Mouse (Mus musculus): ENCODE results near the gene Agap2.
A peak's percentile ranks its signal among the peaks of the same experiment; 100 is the strongest.

Gene Agap2

DNA sequence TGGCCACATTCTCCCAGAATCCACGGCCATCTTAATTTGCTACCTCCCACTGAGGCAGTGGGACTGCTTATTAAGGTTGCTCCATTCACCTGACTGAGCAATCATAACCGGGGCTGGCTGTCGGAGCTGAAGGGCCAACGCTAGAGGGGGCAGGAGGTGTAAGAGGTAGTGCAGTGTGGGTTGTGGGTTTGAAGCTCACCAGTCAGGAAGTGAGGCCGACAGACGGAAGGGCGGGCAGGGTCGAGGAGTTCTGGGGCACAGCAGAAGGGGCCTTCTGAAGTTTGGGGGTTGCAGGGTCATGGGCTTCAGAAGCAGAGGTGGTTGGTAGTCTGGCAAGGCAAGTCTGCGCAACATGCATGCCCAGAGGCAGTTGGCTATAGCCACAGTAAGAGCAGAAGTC lies at the start of gene Agap2:
TSS of gene Agap2 (plus strand) at position 205 of the 400 bp plus-strand sequence.
- no peak for DNase-seq

DNA sequence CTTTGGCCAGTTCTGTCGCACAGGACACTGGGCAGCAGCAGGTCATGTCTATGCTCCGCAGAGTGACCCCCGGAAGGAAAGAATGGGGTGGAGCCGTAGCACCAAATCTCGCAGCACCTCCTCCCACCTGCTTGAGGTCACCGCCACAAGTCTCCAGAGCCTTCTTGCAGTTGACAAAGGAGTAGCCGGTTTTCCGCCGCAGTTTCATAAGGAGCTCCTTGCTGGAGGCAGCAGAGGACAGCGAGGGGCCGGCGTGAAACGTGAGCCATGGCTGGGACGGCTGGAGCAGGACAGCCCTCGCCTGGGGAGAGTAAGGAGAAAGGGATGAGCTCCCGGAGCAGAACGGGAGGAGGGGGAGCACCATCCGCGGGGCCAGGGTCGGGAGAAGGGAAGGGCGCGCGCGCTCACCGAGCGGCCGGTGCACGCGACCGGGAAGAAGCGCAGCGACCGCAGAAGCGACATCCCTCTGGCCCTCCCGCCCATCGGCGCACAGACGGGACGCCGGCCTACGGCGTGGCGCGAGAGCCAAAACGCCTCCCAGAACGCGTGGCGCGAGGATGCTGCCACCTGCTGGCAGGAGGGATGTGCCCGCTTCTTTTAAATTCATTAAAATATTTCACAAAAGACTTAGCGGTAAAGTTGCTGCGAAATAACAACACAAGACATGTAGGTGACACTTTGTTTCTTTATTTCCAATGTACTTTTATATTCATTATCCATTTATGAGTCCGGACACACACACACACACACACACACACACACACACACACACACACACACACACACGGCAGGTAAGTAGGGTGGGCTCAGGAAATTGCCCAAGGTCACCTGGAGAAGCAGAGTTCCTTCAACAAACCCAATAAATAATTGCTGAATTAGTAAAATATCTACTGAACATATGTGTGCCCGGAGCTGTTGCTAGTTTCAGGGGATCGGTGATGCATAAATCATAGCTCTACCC lies 44.5 kb upstream of the Agap2 start, which contains the start of gene Tsfm:
TSS of gene Tsfm (minus strand) at position 505 of the 961 bp plus-strand sequence.
- peak; percentile 98 for DNase-seq

DNA sequence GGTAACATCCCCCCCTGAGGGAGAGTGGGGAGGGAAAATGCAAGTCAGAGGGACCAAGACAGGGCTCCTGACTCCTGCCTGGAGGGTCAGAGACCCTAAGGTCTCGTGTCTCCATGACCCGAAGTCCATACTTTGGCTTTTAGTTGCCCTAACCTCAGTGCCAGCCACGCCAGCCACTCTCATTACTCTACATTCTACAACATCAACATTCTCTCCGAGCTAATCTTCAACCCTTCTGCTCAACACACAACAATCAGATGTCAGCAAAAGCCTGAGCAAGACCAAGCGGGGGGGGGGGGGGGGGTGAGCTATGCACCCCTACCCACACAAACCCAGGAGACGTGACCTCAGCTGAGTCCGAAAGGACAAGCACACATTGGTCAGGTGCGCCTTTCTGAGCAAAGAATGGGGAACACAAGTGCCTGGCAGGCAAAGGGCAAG lies 41.8 kb upstream of the Agap2 start:
- no peak for DNase-seq

DNA sequence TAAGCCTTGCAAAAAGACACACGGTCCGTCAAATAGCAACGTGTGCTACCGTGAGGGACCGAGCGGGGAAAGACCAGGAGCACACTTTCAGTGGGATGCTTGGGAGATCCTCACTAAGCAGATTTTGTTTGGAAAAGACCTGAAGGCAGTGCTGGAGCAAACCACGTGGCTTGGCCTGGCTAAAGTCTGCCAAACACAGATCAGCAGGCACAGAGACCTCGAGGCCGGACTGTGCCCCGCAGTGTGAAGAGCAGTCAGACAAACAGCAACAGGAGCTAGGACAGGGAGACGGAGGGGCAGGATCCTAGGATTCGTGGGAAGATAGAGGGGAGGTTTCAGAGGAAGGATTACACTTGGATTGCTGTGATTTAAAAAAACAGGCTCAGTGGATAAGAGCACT lies 38.8 kb upstream of the Agap2 start:
- no peak for DNase-seq

DNA sequence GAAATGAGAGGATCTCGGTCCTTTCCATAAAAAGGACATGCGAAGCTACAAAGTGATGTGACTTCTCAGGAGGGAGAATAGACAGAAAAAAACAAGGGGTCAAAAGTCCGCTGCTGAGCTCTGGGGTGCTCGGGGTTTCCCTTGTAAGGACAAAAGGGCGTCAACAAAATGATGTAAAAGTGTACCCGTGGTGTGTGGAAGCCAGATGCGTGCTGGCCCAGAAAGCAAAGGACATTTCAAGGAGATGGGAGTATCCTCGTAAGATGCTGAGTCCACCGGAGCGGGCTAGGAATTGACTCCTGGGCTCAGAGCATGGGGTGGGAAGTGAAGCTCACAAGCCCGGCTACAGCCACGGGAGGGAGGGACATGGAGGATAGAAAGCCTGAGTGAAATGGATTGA lies 37.4 kb upstream of the Agap2 start:
- DNase-seq, result no peak

DNA sequence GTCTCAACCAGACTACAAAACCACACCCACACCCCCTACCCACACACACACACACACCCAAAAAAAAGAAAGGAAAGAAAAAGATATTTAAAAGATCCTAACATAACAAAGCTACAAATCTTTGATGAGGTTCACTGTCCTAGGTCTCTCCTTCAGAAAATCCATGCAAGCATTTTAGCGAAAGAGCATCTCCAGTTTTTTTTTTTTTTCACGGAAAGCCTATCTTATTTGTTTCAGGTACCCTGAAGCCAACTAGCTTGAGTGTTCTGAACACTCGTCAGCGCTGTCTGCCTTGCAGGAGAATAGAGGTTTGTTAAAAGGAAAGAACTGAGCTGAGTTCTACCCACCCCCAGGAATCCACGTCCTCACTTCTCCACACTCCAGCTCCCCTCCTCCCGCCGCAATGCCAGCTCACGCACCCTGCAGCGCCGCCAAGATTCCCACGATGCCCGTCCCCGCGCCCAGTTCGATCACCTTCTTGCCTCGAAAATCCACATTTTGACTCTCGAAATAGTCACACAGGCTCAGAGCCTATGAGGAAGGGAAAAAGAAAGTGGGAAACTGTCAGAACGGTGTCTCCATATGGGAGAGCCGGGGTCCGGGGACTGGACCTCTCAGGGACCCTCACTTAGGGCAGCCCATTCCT lies 34.4 kb upstream of the Agap2 start:
- no peak for DNase-seq

DNA sequence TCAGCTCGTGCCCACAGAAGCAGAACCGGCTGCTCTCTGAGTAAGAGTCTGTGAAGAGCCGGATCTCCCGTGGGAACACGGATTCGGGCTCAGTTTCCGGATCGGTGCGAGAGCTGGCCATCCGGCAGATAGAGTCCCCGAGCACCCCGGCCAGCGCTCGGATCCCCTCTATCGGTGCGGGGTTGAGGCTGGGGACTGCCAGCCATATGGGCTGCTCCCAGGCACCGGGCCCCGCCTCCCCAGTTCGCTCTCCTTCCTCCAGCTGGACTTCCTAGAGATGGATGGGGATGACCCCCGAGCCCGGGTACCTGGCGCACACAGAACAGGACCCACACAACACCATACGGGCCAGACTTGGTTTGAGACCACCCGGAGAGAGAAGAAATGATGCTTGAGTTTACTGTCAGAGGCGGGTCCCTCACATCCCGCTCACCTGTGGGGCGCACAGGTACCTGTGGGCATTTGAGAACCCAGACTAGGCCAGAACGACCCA lies 33.8 kb upstream of the Agap2 start, which contains the start of the genes Mettl1 and Eef1akmt3:
TSS of gene Mettl1 (plus strand) at position 141 of the 493 bp plus-strand sequence.
TSS of gene Eef1akmt3 (minus strand) at position 240 of the 493 bp plus-strand sequence.
- DNase-seq, result peak; percentile 40

DNA sequence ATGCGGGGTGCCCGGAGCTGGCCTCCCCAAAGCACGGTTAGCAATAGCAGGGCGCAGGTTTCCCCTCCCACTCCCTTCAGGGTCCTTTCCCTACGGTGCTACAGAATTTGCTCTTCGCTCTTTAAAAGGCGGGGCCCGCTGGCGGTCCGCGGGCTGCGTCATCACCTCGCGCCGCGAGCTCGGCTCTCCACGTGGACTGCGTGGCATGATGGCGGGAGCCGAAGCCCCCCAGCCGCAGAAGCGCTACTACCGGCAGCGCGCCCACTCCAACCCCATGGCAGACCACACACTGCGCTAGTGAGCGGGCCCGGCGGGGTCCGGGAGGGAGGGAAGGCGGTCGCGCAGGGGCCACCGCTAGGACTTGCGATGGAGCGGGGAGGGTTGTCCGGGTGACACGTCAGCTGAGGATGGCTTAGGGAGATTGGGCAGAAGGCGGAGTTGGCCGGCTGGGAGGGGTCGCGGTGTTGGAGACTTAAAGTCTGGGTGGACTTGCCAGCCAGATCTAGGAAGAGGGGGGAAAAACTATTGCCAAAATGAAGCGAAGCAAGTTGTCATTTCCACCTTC lies 33.2 kb upstream of the Agap2 start:
- DNase-seq, result peak; percentile 91

DNA sequence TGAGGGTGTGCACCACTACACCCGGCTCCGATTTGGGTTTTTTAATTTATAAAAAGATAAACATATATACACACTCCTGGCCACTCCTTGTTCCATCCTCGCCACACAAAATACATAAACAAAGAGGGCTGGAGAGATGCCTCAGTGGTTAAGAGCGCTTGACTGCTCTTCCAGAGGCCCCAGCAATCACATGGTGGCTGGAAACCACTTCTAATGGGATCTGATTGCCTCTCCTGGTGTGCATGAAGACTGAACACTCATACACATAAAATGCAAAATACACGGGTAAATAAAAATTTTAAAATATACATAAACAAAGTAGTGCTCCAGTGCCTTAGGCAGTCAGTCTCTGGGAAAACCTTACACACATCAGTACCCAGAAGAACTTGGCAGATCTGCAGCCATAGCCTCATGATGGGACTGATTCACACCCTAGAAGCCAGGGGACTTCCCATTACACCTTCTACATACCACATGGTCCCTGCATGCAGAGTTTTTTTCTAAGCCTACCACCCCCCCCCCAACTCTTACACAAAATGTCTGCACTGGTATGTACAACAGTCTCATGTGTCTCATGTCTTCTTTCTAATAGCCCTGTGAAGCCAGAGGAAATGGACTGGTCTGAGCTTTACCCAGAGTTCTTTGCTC lies 32.5 kb upstream of the Agap2 start:
- no peak for DNase-seq

DNA sequence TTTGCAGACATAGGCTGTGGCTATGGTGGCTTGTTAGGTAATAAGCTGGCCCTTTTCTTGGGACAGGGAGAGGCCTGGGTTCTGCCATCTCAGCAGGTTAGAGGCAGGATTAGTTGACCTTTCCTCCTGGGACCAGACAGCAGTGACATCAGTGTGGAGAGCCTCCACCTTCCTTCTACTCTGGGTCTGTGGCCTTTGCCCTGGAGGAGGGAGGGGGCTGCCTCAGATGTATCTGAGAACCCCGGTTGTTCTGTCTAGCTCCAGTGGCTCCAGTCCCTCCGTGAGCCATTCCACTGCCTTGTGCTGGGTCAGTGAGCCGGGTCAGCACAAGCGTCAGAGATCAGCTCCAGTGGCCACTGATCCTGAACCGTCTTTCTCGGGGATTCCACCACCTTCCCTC lies 31.9 kb upstream of the Agap2 start:
- no peak for DNase-seq

DNA sequence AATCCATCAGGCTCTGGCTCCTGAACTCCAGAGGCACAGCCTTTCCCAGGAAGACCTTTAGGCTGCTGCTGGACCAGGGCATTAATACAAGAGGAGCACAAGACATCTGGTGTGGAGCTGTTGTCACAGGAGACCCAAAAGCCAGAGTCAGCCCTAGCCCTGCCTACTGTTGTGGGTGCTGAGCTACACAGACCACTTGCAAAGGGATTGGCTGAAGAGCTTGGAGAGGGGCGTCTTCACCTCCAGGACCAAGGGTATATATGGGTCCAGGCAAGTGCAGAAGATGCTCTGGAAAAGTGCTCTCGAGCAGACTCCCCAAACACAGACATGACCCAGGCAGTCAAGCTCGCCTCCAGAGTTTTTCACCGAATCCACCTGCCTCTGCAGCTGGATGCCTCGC lies 27.1 kb upstream of the Agap2 start, which contains the start of gene Cyp27b1:
TSS of gene Cyp27b1 (plus strand) at position 297 of the 400 bp plus-strand sequence.
- DNase-seq, result no peak

DNA sequence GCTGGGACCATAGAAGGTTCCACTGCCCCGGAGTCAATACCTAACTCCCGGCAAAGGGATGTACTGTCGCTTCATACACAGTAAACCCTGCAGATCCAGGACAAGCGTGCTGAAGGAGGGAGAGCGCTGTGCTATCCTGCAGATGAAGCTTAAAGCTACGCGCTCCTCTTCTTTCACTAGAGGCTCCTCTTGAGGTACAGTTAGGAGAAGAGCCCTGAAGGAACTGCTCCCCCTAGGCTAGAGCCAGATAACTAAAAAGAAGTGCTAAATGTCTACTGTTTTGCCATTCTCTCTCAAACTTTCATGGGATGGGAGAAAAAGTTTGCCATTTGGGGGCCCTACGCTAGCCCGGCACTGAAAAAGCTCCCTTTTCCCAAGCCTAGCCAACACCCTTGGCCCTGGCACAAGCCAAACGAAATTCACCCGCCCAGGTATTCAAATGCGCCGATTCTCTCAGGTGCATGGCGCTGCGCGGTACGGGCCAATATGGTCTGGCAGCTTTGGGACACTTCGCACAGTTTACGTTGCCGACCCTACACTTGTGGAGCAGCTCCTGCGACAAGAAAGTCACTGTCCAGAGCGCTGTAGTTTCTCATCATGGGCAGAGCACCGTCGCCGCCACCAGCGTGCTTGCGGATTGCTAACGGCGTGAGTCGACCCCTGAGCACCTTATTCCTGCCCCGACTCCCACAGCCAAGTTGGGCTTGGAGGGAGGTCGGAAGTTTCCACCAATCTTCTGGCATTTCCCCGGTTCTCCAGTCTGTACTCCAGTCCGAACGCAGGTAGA lies 26.3 kb upstream of the Agap2 start:
- no peak for DNase-seq

DNA sequence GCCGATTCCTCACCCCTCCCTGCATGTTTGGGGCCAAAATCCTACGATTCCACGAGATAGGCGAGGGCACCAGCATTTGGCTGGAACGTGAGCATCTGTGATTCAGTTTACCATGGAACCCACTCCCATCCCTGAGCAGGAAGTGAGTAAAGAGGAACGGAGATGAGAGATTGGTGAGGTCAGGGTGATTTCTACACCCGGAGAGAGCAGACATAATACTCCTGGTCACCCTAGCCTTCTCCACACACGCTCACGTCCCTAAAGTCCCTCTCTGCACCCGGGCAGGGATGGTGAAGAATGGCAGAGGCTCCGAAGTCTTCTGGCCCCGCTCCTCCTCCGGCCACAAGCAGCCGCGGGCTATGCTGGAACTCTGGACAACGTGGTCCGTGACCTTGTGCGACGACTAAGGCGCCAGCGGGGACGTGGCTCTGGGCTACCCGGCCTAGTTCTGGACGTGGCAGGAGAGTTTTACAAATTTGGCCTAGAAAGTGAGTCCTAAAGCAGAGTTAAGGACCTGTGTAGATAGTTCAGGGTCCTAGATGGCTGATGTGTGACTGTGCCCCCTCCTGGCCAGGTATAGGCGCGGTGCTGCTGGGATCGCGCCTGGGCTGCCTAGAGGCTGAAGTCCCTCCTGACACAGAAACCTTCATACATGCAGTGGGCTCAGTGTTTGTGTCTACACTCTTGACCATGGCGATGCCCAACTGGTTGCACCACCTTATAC lies 25.5 kb upstream of the Agap2 start:
- no peak for DNase-seq

DNA sequence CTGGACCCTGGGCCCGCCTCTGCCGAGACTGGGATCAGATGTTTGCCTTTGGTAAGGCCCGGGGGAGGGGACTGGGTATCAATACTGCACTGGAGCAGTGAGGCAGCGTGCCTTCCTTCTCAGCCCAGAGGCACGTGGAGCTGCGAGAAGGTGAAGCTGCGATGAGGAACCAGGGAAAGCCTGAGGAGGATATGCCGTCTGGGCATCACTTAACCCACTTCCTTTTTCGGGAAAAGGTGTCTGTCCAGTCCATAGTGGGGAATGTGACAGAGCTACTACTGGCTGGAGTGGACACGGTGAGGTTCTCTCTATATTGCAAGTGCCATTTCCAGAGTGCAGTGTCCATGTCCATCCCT lies 25.0 kb upstream of the Agap2 start:
- DNase-seq, result no peak

DNA sequence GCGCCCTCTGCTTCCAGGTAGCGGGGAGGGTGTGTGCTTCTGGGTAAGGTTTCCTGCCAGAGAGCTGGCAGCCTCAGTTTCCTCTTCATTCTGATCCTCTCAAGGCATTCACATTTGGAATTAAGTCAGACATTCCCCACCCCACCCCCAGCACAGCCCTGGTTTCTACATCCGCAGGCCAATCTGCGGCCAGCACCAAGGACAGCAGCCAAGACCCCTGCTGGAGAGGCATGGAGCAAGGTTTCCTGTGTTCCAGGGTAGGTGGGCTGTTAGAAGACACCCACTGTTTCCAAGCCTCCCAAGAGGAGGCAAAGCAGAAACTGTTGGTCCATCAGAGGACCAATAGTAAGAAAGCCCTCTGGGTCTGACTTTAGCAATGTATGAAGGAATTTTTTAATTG lies 20.4 kb upstream of the Agap2 start:
- DNase-seq, result no peak

DNA sequence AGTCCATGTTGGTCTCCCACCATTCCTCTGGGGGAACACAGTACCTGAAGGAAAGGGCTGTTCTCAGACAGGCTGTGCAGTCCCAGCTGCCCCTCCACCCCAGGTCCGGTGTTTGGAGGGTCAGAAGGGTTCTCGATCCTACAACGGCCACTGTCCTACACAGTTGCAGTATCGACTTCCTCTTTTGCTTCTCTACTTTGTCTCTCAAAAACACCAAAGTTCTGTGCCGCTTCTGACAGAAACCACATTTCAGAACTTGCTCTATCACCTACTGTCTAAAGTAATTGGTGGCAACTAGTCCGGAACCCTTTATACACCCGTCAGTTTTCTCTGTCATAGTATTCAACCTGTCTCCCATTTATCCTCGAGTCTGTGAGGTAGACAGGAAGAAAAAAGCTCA lies 19.7 kb upstream of the Agap2 start:
- no peak for DNase-seq

DNA sequence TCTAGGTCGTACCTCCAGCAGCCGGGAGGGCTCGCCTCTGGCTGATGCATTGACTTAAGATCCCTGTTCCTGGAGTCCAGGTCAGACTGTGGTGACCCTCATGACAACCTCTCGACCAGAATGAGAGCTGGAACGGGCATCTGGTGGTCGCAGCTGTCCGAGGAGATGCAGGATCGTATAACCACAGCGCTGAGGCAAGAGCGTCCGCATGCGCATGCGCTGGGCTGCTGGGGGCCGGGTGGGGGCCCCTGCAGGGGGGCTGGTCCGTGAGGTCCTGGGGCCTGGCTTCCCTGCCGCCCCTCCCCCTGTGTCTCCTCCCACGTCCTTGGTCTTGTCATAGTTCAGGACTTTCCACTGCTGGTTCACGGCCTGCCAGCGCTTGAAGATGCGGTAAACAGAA lies 18.6 kb upstream of the Agap2 start:
- DNase-seq, result no peak

DNA sequence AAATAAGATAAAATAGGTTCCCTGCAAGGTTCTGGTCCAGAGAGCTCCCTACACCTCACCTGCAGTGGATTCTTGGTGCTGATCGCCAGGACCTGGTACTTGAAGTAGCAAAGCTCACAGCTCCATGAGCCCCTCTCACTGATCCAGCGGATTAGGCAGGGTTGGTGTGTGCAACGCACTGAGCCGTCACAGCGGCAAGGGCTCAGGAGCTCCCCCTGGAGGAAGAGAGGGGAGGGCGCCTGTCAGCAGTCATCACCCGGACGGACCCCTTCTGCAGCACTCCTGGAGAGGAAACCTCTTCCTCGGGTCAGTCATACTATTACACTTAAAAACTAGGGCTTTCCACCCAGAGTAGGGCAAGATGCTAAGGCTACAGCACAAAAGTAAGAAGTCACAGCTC lies 16.9 kb upstream of the Agap2 start:
- DNase-seq, result peak; percentile 77

DNA sequence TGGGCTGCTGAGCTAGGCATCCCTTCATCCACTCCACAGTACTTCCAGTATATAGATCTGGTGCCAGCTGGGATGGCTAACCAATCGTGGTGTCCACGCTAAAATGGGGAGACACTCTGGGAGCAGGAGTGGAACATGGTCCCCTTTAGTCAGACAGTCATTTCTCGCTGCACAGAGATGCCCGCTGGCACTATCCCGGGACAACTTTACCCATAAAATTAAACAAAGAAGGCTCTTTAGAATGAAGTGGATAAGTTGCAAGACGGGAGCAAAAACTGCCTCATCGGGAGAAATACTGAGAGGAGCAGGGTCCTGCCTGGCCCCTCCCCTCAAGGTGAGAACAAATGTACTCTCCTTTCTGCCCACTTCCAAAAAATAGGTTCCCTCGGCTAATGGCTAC lies 16.4 kb upstream of the Agap2 start:
- DNase-seq, result no peak

DNA sequence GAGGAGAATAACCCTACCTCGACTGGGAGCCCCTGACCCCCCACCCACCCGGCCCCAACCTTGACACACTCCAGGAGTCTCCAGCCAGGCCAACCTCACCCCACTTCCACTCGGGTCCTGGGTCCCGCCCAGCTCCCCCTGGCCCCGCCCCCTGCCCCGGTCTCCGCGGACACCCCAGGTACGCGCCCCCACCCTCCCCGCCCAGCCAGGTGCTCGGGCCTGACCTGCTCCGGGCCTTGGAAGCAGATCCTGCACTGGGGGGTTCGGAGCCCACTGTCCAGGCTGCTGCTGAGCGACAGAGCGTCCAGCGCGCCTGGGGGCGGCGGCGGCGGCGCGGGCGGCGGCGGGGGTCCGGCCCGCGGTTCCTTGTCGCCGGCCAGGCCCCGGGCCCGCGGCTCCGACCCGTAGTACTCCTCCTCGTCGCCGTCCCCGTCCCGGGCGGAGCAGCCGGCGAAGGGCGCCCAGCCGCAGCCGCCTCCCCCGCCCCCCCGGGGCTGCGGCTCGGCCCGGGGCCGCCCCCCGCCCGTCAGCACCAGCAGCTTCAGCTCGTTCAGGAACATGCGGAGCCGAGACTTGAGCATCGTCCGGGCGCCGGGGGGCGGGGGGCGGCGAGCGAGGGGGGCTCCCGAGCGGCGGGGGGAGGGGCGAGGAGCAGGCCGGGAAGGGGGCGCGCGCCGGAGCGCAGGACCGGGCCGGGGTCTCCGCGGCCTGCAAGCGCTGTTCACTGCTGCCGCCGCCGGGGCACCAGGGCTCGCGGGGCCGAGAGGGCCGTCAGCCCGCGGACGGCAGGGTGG lies 15.7 kb upstream of the Agap2 start:
- peak; percentile 64 for DNase-seq

All from right cerebral cortex, postnatal 4 days (tissue).